Mouse (Mus musculus) kidney, postnatal 10 days (tissue): ENCODE data around the gene Smim24.
A peak's percentile ranks its signal among the peaks of the same experiment; 100 is the strongest.

Source experiments
- DNase-seq: peaks from one replicate; pipeline ENCODE4 v3.0.0; 2021; ENCODE audit warnings: mixed read lengths

The Smim24 gene

GRCm38 (mm10) chr10:81392781-81393185, at the start of gene Smim24:
Gene Smim24, plus strand, starts transcription at chr10:81393051.
- peak; percentile 70 for DNase-seq

- DNase-seq = peak; percentile 56
These were observed 48.3 kb upstream of the Smim24 start for GRCm38 (mm10) chr10:81344421-81345161.

- no peak for DNase-seq
These were observed 47.7 kb upstream of the Smim24 start for GRCm38 (mm10) chr10:81345162-81345534.

GRCm38 (mm10) chr10:81346453-81347067, 46.3 kb upstream of the Smim24 start:
- peak; percentile 88 for DNase-seq

- peak; percentile 73 for DNase-seq
These were observed 43.7 kb upstream of the Smim24 start for GRCm38 (mm10) chr10:81349146-81349545.

- DNase-seq = no peak
These were observed 42.9 kb upstream of the Smim24 start for GRCm38 (mm10) chr10:81349961-81350350.

- DNase-seq = peak; percentile 100
These were observed 42.3 kb upstream of the Smim24 start, which contains the start of gene Hmg20b for GRCm38 (mm10) chr10:81350351-81351063. Gene Hmg20b, minus strand, starts transcription at chr10:81350480.

- DNase-seq = no peak
These were observed 41.1 kb upstream of the Smim24 start for GRCm38 (mm10) chr10:81351678-81352291.

- DNase-seq = no peak
These were observed 37.9 kb upstream of the Smim24 start for GRCm38 (mm10) chr10:81354738-81355477.

- DNase-seq = no peak
These were observed 37.3 kb upstream of the Smim24 start for GRCm38 (mm10) chr10:81355533-81355932.

- DNase-seq = no peak
These were observed 36.4 kb upstream of the Smim24 start for GRCm38 (mm10) chr10:81356352-81356990.

- DNase-seq = peak; percentile 96
These were observed 35.6 kb upstream of the Smim24 start, which contains the start of gene Mfsd12 for GRCm38 (mm10) chr10:81356991-81357844. Gene Mfsd12, plus strand, starts transcription at chr10:81357491.

- no peak for DNase-seq
These were observed 34.6 kb upstream of the Smim24 start for GRCm38 (mm10) chr10:81358209-81358608.

- no peak for DNase-seq
These were observed 34.0 kb upstream of the Smim24 start for GRCm38 (mm10) chr10:81358841-81359240.

GRCm38 (mm10) chr10:81360721-81361120, 32.1 kb upstream of the Smim24 start:
- DNase-seq = no peak

GRCm38 (mm10) chr10:81362336-81362949, 30.4 kb upstream of the Smim24 start:
- no peak for DNase-seq

- peak; percentile 67 for DNase-seq
These were observed 29.2 kb upstream of the Smim24 start for GRCm38 (mm10) chr10:81363436-81364346.

GRCm38 (mm10) chr10:81364666-81365065, 28.2 kb upstream of the Smim24 start:
- DNase-seq = peak; percentile 51

GRCm38 (mm10) chr10:81365073-81365472, 27.8 kb upstream of the Smim24 start:
- DNase-seq = no peak
